Mouse (Mus musculus): ENCODE measurements at regions not wholly inside any gene's neighbourhood (a gene's known extent, or its start where the extent isn't known, plus 50 kb on each side); places are given as distances from the start of the nearest gene placed in this dataset.
A peak's percentile ranks its signal among the peaks of the same experiment; 100 is the strongest.

DNA sequence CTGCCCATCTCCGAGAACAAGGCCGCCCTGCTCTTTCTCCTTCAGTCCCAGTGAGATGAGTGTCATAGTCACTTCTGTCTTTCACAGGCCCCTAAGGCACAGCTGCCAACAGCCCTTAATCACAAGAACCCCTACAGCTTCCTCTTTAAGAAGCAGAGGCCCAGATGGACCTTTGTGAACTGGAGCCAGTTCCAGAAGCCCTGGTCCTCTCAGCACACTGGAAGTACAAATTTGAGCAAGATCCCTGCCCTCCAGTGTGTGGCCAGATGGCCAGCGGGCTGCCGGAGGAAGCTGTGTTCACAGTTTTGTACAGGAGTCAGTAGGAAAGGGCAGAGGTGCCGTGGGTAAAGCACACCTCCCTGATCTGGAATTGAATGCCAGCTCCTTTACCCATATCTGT lies 389.6 kb downstream of the Rps24 start:
- DNase-seq (ENCODE audit: low read depth, low spot score) = no peak

DNA sequence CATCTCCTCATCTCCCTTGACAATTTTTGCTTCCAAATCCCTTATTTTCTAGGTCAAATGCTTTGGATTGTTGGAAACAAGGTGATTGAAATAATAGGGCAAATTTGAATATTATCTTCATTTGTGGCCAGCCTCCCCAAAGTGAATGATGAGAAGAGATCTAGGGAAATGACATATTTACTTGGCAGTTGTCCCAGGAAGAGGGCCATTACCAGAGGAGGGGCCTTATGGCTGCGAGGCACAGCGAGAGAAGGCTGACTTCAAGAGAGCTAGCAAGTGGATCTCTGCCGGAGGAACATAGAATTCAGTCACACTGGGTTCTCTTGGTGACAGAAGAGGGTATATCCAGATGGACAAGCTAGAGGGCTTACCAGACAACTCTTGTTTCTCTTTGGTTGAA lies 390.9 kb downstream of the Rps24 start:
- no peak for DNase-seq (ENCODE audit: low read depth, low spot score)

- no peak for DNase-seq (ENCODE audit: low read depth, low spot score)
Measured at GRCm38 (mm10) chr14:24886164-24886563, 399.2 kb downstream of the Rps24 start.

- DNase-seq (ENCODE audit: low read depth, low spot score) = no peak
Measured at GRCm38 (mm10) chr14:24886896-24887421, 400.0 kb downstream of the Rps24 start.

DNA sequence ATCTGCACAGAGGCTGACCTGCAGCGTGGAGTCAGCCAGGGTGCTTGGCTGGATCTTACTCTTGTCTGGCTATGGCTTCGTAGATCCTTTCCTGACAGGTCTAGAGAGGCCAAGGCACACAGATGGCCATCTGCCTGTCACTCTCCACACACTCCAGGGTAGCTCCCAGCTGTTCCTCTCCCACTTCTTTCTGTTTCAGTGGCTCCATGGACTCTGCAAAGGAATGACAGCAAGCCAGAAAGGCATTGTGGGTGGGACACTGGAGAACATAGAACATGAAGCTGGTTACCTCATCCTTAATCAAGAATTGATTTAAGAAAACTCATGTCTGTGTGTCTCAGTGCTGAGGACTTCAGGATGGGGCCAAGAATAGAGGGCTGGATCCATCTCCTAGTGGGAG lies 403.9 kb downstream of the Rps24 start:
- no peak for DNase-seq (ENCODE audit: low read depth, low spot score)

GRCm38 (mm10) chr14:24895196-24895595 lies 408.3 kb downstream of the Rps24 start:
- DNase-seq (ENCODE audit: low read depth, low spot score) = no peak

DNA sequence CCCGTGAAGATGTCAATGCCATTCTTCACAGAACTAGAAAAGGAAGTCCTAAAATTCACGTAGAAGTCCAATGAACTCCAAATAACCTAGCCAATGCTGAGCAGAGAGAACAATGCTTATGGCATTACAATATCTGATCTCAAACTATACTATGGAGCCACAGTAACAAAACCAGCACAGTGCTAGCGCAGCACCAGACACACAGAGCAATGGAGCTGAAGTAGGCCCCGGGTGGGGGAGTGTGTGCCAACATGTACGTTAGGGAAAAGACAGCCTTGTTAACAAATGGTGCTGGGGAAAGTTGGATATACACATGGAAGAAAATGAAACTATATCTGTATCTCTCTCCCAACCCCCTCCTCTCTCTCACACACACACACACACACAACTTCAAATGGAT lies 409.8 kb downstream of the Rps24 start:
- DNase-seq (ENCODE audit: low read depth, low spot score) = no peak

GRCm38 (mm10) chr14:24900501-24901179 lies 413.7 kb downstream of the Rps24 start:
- DNase-seq (ENCODE audit: low read depth, low spot score) = peak; percentile 87

DNA sequence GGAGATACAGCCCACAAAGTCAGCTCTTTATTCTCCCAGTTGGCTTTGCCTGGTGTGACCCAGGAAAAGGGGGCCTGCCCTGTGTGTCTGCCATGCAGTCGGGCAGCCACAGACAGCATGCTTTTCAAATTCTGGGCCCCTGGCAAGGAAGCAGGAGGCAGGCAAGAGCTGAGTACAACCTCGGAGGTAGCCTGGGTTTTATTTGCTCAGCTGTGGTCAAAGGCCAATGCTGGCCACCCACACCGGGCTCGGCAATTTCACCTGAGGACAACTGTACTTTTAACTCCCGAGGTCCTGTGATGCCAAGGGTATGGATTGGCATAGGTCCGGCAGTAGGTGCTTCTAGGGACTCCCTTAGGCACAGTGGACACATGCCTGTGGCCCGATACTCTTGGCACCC lies 414.8 kb downstream of the Rps24 start:
- no peak for DNase-seq (ENCODE audit: low read depth, low spot score)

- no peak for DNase-seq (ENCODE audit: low read depth, low spot score)
Measured at GRCm38 (mm10) chr14:24902870-24903269, 415.9 kb downstream of the Rps24 start.

- DNase-seq (ENCODE audit: low read depth, low spot score) = no peak
Measured at GRCm38 (mm10) chr14:24904712-24905111, 417.8 kb downstream of the Rps24 start.

DNA sequence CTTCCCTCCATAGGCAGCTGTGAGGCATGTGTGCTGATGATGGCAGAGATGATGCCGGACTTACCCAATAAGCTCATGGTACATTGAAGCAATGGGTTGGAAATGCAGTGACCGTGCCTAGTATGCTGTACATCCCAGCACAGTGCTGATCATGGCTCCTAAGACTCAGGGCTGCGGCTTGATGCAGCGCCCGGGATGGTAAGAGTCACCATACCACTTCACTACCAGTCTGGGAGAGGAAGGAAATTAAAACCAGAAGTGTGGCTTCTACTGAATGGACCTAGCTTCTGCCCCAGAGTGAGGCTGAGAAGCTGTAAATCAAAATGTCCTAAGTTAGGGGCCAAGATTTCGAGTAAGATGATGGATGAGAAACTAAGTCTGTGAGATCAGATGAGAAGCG lies 420.0 kb downstream of the Rps24 start:
- DNase-seq (ENCODE audit: low read depth, low spot score) = no peak

GRCm38 (mm10) chr14:24908377-24908776 lies 421.5 kb downstream of the Rps24 start:
- no peak for DNase-seq (ENCODE audit: low read depth, low spot score)

- no peak for DNase-seq (ENCODE audit: low read depth, low spot score)
Measured at GRCm38 (mm10) chr14:24911621-24912020, 424.7 kb downstream of the Rps24 start.

DNA sequence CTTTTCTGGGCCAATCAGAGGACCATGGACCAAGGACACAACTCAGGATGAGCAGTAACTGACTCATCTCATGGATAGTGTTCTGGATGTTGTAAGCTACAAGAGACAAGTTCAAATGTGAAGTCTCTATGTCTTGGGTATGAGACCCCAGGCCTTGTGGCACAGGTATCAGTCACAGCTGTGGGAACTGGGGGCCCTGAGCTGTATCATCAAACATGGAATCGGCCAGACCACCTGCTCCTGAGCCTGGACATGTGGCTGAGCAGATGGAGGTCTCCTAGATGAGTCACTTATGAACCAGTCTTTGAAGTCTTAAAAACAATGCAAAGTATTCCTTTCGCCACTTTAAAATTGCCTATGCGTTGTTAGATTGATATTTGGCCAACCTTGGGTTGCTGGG lies 432.1 kb downstream of the Rps24 start:
- no peak for DNase-seq (ENCODE audit: low read depth, low spot score)

- DNase-seq (ENCODE audit: low read depth, low spot score) = no peak
Measured at GRCm38 (mm10) chr14:24922006-24922405, 435.1 kb downstream of the Rps24 start.

DNA sequence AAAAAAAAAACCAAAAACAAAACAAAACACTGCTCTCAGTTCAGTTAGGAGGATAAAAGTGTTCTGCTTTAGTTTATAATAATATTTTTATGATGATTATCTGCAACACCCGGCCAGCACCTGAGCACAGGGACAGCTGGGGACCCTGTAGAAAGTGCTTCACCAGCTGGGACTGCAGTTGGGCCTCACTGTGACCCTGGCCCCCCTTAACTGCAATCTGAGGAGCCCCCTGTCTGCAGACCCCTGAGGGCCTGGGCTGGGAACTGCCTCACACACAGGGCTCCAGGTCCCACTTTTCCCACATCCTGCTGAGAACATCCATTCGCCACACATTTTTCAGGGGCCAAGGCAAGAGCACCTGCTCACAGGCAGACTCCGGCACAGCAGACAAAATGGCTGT lies 437.6 kb downstream of the Rps24 start:
- no peak for DNase-seq (ENCODE audit: low read depth, low spot score)

DNA sequence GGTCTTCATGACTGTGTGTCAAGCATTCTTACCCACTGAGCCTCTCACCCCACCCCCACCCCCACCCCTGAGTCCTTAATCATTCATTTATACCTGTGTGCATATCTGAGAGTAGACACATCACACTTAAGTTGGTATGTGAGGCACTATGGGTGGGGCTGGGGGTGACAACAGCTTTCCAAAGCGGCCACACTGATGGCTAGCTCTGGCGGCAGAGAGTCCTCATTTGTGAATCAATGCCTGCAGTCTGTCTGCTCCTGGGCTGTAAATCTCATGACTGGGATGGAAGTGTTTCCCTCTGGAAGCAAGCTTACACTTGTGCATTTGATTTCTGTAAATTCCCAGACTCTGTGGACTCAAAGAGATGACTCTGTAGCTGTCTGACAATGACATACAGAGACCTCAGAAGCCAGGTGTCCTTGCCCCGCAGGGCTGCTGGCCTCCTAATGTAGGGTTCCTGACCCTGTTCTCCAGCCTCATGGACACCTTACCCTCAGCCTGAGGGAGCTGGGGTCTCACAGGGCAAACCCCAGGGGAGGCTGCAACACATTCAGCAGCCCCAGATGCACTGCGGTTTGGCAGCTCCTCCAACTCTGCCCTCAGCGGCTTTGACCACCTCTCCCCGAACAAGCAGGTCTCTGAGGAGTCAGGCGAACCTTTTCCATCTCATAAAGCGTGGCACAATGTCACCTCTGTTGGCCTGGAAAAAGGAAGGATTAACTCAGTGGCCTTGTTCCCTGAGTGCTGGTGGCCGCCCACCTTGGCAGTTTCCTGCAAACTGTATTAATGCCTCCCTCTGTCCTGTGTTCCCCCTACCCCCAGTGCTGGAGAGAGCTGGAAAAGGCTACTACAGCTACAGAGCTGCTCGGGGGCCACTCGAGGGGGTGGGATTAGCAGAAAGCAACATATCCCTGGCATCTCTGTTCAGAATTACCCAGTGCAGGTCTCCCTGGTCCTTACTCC lies 439.4 kb downstream of the Rps24 start:
- DNase-seq (ENCODE audit: low read depth, low spot score) = no peak

DNA sequence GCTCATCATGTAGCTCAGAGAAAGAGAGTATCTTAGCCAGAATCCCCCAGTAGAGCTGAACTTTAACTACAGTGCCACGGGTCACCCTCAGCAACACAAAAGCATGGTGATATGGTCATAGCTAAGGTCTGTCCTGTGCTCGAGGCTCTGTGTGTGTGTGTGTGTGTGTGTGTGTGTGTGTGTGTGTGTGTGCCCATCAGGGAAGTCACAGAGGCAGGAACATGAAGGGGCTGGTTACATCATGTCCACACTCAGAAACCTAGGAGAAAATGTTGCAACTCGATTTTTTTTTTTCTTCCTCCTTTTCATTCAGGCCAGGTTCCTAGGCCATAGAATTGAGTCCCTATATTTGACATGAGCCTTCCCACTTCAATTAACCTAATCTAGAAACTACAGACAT lies 441.8 kb downstream of the Rps24 start:
- no peak for DNase-seq (ENCODE audit: low read depth, low spot score)

DNA sequence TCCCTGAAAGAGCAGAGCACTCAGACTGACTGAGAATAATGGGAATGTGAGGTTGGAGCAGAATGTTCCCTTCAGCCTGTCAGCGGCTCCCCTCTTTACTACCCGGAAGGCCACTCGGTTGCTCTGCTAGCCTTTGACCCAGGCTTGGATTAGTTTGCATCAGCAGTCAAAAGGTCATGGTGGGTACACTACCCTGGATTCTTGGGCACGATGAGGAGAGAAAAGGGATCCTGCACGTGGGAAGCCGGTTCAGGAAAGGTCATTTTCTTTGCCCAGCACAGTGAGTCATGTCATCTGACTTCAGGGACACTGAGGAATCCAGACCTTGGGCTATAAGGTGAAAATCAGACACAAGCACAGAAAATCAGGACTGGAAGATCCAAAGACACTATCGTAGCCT lies 443.3 kb downstream of the Rps24 start:
- DNase-seq (ENCODE audit: low read depth, low spot score) = peak; percentile 30

GRCm38 (mm10) chr14:24937876-24938275 lies 451.0 kb downstream of the Rps24 start:
- no peak for DNase-seq (ENCODE audit: low read depth, low spot score)

GRCm38 (mm10) chr14:24939068-24939467 lies 452.1 kb downstream of the Rps24 start:
- no peak for DNase-seq (ENCODE audit: low read depth, low spot score)
